In genomic region chr14:34569534-34570194, GRCm38 (mm10) we compare ENCODE assay signal across 8 mouse cellular contexts. TPM values are rescaled to one million over a fixed set of nuclear protein-coding genes. Genes with fewer than 3 reads are reported as not detected.
A peak's percentile ranks its signal among the peaks of the same experiment; 100 is the strongest.
DNase-seq lines count a peak whose midpoint lies in the region; ATAC-seq and TF ChIP-seq lines count a peak whose summit lies in the region.

No protein-coding gene starts in this region.

- peaks cover 2% of the 10 kb centered on the region; the same call in 1 of the 2 replicates for H3K27me3 ChIP-seq in embryonic facial prominence, embryonic 15.5 days
- H3K27me3 ChIP-seq in hindbrain, postnatal 0 days (ENCODE audit: insufficient read depth, low read length) = no peaks in the 10 kb centered on the region
- H3K27me3 ChIP-seq in neural tube, embryonic 13.5 days = no peaks in the 10 kb centered on the region

- peak overlapping the region; percentile 59 for H3K4me2 ChIP-seq in embryonic facial prominence, embryonic 15.5 days (replicated peaks)
- H3K4me2 ChIP-seq in hindbrain, postnatal 0 days (ENCODE audit: low read depth, low read length) = peak overlapping the region; percentile 62
- H3K4me2 ChIP-seq in neural tube, embryonic 13.5 days = peak overlapping the region; percentile 57

- DNase-seq in left cerebral cortex, adult 2 months (ENCODE audit: extremely low spot score in 1 of 2, low spot score in 2 of 2) = no peak
- no peak for DNase-seq in left cerebral cortex, postnatal 4 days
- no peak for DNase-seq in hindbrain, postnatal 0 days (ENCODE audit: low spot score)
- no peak for DNase-seq in ovary, postnatal 14 days (ENCODE audit: low spot score)
- no peak for DNase-seq in layer of hippocampus, adult 18-20 months (ENCODE audit: low spot score in 2 of 2)
- no peak for DNase-seq in right cerebral cortex, postnatal 14 days

- peak overlapping the region; percentile 43 for H3K4me3 ChIP-seq in left cerebral cortex, adult 2 months
- H3K4me3 ChIP-seq in embryonic facial prominence, embryonic 15.5 days (replicated peaks) = peak overlapping the region; percentile 32
- H3K4me3 ChIP-seq in hindbrain, postnatal 0 days (ENCODE audit: low read length) = peak overlapping the region; percentile 26
- H3K4me3 ChIP-seq in neural tube, embryonic 13.5 days = peak overlapping the region; percentile 35

- peaks cover 50% of the 10 kb centered on the region for H3K4me1 ChIP-seq in embryonic facial prominence, embryonic 15.5 days
- no peaks in the 10 kb centered on the region for H3K4me1 ChIP-seq in hindbrain, postnatal 0 days (ENCODE audit: insufficient read depth, low read length)
- peaks cover 6% of the 10 kb centered on the region; the same call in 1 of the 2 replicates for H3K4me1 ChIP-seq in neural tube, embryonic 13.5 days (replicated peaks)

- ATAC-seq in embryonic facial prominence, embryonic 15.5 days (ENCODE audit: insufficient number of reproducible peaks, low FRiP score, low TSS enrichment, low read depth) = no peak
- ATAC-seq in hindbrain, postnatal 0 days = no peak
- peak; percentile 41; the same call in 1 of the 2 replicates for ATAC-seq in neural tube, embryonic 13.5 days (ENCODE audit: low read depth)

- no peak overlapping the region; the same call in 1 of the 2 replicates for H3K9ac ChIP-seq in embryonic facial prominence, embryonic 15.5 days
- 0 out of 2 replicates have a peak overlapping the region, but pooled peaks have one; percentile 30 for H3K9ac ChIP-seq in hindbrain, postnatal 0 days (replicated peaks; ENCODE audit: low read length)
- peak overlapping the region; percentile 65 for H3K9ac ChIP-seq in neural tube, embryonic 13.5 days

- H3K36me3 ChIP-seq in embryonic facial prominence, embryonic 15.5 days = no peaks in the 10 kb centered on the region
- H3K36me3 ChIP-seq in hindbrain, postnatal 0 days (ENCODE audit: insufficient read depth, low read length) = no peaks in the 10 kb centered on the region
- H3K36me3 ChIP-seq in neural tube, embryonic 13.5 days = no peaks in the 10 kb centered on the region

- intact Hi-C loops in left cerebral cortex, adult 2 months (cut with DNase I) = loop anchor here (1.0 to 2.0 kb wide), 4 partner anchors 111 to 489 kb away; no protein-coding TSS in a partner anchor
- intact Hi-C loops in left cerebral cortex, postnatal 4 days (cut with DNase I) = loop anchor here (5.0 to 10.0 kb wide), 3 partner anchors 195 to 485 kb away; partner anchors contain the start of genes Anxa8, Mmrn2 and Sncg

- no peaks in the 10 kb centered on the region for H3K9me3 ChIP-seq in embryonic facial prominence, embryonic 15.5 days (replicated peaks)
- H3K9me3 ChIP-seq in hindbrain, postnatal 0 days (ENCODE audit: low read length) = no peaks in the 10 kb centered on the region
- H3K9me3 ChIP-seq in neural tube, embryonic 13.5 days = no peaks in the 10 kb centered on the region

- H3K27ac ChIP-seq in left cerebral cortex, adult 2 months = peak overlapping the region; percentile 61; the same call in 1 of the 2 replicates
- no peak overlapping the region for H3K27ac ChIP-seq in embryonic facial prominence, embryonic 15.5 days (replicated peaks)
- H3K27ac ChIP-seq in hindbrain, postnatal 0 days = no peak overlapping the region
- no peak overlapping the region for H3K27ac ChIP-seq in neural tube, embryonic 13.5 days (replicated peaks)

- WGBS in embryonic facial prominence, embryonic 15.5 days = 37% methylated on average over 27 of the region's 27 CpGs
- WGBS in hindbrain, postnatal 0 days = 35% methylated on average over 27 of the region's 27 CpGs
- 37% methylated on average over 27 of the region's 27 CpGs for WGBS in neural tube, embryonic 13.5 days

- TF ChIP-seq CTCF in left cerebral cortex, adult 2 months (IDR thresholded peaks at IDR 0.05) = no peak
- TF ChIP-seq CTCF in hindbrain, postnatal 0 days (IDR thresholded peaks at IDR 0.05; ENCODE audit: low read depth) = no peak

RNA-seq across cellular contexts. Expression of gene Ldb3, which starts 18.8 kb away (rescaled TPM):
- total RNA-seq in left cerebral cortex, adult 2 months (2021) = 1 to 10 TPM; 2.5 to 2.6 TPM
- 1 to 10 TPM; 1.5 to 1.7 TPM for total RNA-seq in left cerebral cortex, postnatal 4 days (2021)
- polyA plus RNA-seq in embryonic facial prominence, embryonic 15.5 days (2015; fragmentation: Nextera tagmentation; extraction: Ambion mirVana) = 25.9 and 33.6 TPM in 2 replicates
- total RNA-seq in hindbrain, postnatal 0 days (2014; rRNA removed) = 1.6 and 1.7 TPM in 2 replicates
- 1.3 and 1.4 TPM in 2 replicates for polyA plus RNA-seq in hindbrain, postnatal 0 days (2015; fragmentation: Nextera tagmentation; extraction: Ambion mirVana)
- polyA plus RNA-seq in neural tube, embryonic 13.5 days (2015; fragmentation: Nextera tagmentation; extraction: Ambion mirVana) = 0.87 and 1.3 TPM in 2 replicates
- total RNA-seq in layer of hippocampus, adult 18-20 months (2021) = 1 to 10 TPM; 3.5 to 4.1 TPM

RNA-seq across cellular contexts. Expression of gene Opn4, which starts 30.3 kb away (rescaled TPM):
- total RNA-seq in left cerebral cortex, adult 2 months (2021) = not detected
- not detected for total RNA-seq in left cerebral cortex, postnatal 4 days (2021)
- 0.45 and 0.46 TPM in 2 replicates for polyA plus RNA-seq in embryonic facial prominence, embryonic 15.5 days (2015; fragmentation: Nextera tagmentation; extraction: Ambion mirVana)
- not detected in 2 replicates for total RNA-seq in hindbrain, postnatal 0 days (2014; rRNA removed)
- polyA plus RNA-seq in hindbrain, postnatal 0 days (2015; fragmentation: Nextera tagmentation; extraction: Ambion mirVana) = 0.14 TPM in 1 of 2 replicates, not detected in the other
- not detected in 2 replicates for polyA plus RNA-seq in neural tube, embryonic 13.5 days (2015; fragmentation: Nextera tagmentation; extraction: Ambion mirVana)
- not detected for total RNA-seq in layer of hippocampus, adult 18-20 months (2021)

RNA-seq across cellular contexts. Expression of gene 9230112D13Rik, which starts 47.1 kb away (rescaled TPM):
- total RNA-seq in left cerebral cortex, adult 2 months (2021) = not detected
- not detected for total RNA-seq in left cerebral cortex, postnatal 4 days (2021)
- not detected in 2 replicates for polyA plus RNA-seq in embryonic facial prominence, embryonic 15.5 days (2015; fragmentation: Nextera tagmentation; extraction: Ambion mirVana)
- not detected in 2 replicates for total RNA-seq in hindbrain, postnatal 0 days (2014; rRNA removed)
- not detected in 2 replicates for polyA plus RNA-seq in hindbrain, postnatal 0 days (2015; fragmentation: Nextera tagmentation; extraction: Ambion mirVana)
- polyA plus RNA-seq in neural tube, embryonic 13.5 days (2015; fragmentation: Nextera tagmentation; extraction: Ambion mirVana) = not detected in 2 replicates
- not detected for total RNA-seq in layer of hippocampus, adult 18-20 months (2021)
